Mouse (Mus musculus): ENCODE measurements at regions not wholly inside any gene's neighbourhood (a gene's known extent, or its start where the extent isn't known, plus 50 kb on each side); places are given as distances from the start of the nearest gene placed in this dataset.
"Not testable (repeated sequence)": the region's sequence is repeated elsewhere in the genome, so short reads cannot be mapped to it uniquely, and the experiment has no call there.

- in situ Hi-C loops (cut with MboI, MseI) = loop anchor here (25.0 kb wide), 1 partner anchor 1357 kb away; no protein-coding TSS in a partner anchor
These were observed 831.3 kb downstream of the Pla2g4a start for GRCm38 (mm10) chr1:149129767-149130287.

- in situ Hi-C loops (cut with MboI, MseI) = loop anchor here (25.0 kb wide), 1 partner anchor 1358 kb away; no protein-coding TSS in a partner anchor
These were observed 832.0 kb downstream of the Pla2g4a start for GRCm38 (mm10) chr1:149129138-149129537.

GRCm38 (mm10) chr1:149127709-149128108 is 833.4 kb downstream of the Pla2g4a start:
- in situ Hi-C loops (cut with MboI, MseI) = loop anchor here (25.0 kb wide), 1 partner anchor 1360 kb away; no protein-coding TSS in a partner anchor

- in situ Hi-C loops (cut with MboI, MseI) = no loop called here
These were observed 857.7 kb downstream of the Pla2g4a start for GRCm38 (mm10) chr1:149103396-149103795.

GRCm38 (mm10) chr1:149097426-149097825 is 863.7 kb downstream of the Pla2g4a start:
- in situ Hi-C loops (cut with MboI, MseI) = no loop called here

- in situ Hi-C loops (cut with MboI, MseI) = no loop called here
These were observed 886.4 kb downstream of the Pla2g4a start for GRCm38 (mm10) chr1:149074681-149075080.

GRCm38 (mm10) chr1:149069570-149069969 is 891.5 kb downstream of the Pla2g4a start:
- in situ Hi-C loops (cut with MboI, MseI) = no loop called here

- in situ Hi-C loops (cut with MboI, MseI) = not testable (repeated sequence)
These were observed 898.1 kb downstream of the Pla2g4a start for GRCm38 (mm10) chr1:149063011-149063410.

GRCm38 (mm10) chr1:149038188-149038967 is 922.7 kb downstream of the Pla2g4a start:
- in situ Hi-C loops (cut with MboI, MseI) = no loop called here

- in situ Hi-C loops (cut with MboI, MseI) = no loop called here
These were observed 932.8 kb downstream of the Pla2g4a start for GRCm38 (mm10) chr1:149028316-149028715.

- in situ Hi-C loops (cut with MboI, MseI) = no loop called here
These were observed 939.4 kb downstream of the Pla2g4a start for GRCm38 (mm10) chr1:149021734-149022133.

GRCm38 (mm10) chr1:149021273-149021672 is 939.8 kb downstream of the Pla2g4a start:
- in situ Hi-C loops (cut with MboI, MseI) = no loop called here

GRCm38 (mm10) chr1:149014559-149014958 is 946.5 kb downstream of the Pla2g4a start:
- in situ Hi-C loops (cut with MboI, MseI) = no loop called here

- in situ Hi-C loops (cut with MboI, MseI) = no loop called here
These were observed 950.3 kb downstream of the Pla2g4a start for GRCm38 (mm10) chr1:149010767-149011166.

GRCm38 (mm10) chr1:149000092-149000491 is 961.0 kb downstream of the Pla2g4a start:
- in situ Hi-C loops (cut with MboI, MseI) = no loop called here

- in situ Hi-C loops (cut with MboI, MseI) = no loop called here
These were observed 967.5 kb downstream of the Pla2g4a start for GRCm38 (mm10) chr1:148993586-148993985.

GRCm38 (mm10) chr1:148977377-148977776 is 983.7 kb downstream of the Pla2g4a start:
- in situ Hi-C loops (cut with MboI, MseI) = no loop called here

- in situ Hi-C loops (cut with MboI, MseI) = no loop called here
These were observed 995.7 kb downstream of the Pla2g4a start for GRCm38 (mm10) chr1:148965358-148965757.

GRCm38 (mm10) chr1:148934366-148934765 is 1026.7 kb downstream of the Pla2g4a start:
- in situ Hi-C loops (cut with MboI, MseI) = no loop called here

GRCm38 (mm10) chr1:148924506-148924905 is 1036.6 kb downstream of the Pla2g4a start:
- in situ Hi-C loops (cut with MboI, MseI) = no loop called here

GRCm38 (mm10) chr1:148917062-148917461 is 1044.0 kb downstream of the Pla2g4a start:
- in situ Hi-C loops (cut with MboI, MseI) = no loop called here

- in situ Hi-C loops (cut with MboI, MseI) = no loop called here
These were observed 1048.3 kb downstream of the Pla2g4a start for GRCm38 (mm10) chr1:148912819-148913218.

GRCm38 (mm10) chr1:148904067-148904466 is 1057.0 kb downstream of the Pla2g4a start:
- in situ Hi-C loops (cut with MboI, MseI) = no loop called here

All from T-helper 2 cell (primary cell).